Mouse (Mus musculus) CD4-positive, CD25-positive, alpha-beta regulatory T cell (primary cell): Measurements from ENCODE around the gene Gm12845. TPM values are rescaled to one million over a fixed set of nuclear protein-coding genes. Genes with fewer than 3 reads are reported as not detected.

Source experiments
- polyA plus RNA-seq: library from polyadenylated mRNA; unstranded; fragments of 100-300 nt; shearing (Covaris generic); gene quantifications from one replicate; pipeline ENCODE4 v1.2.1, GENCODE M21; 2017

Gm12845 gene
- not detected for polyA plus RNA-seq

GRCm38 (mm10) chr4:117724112-117724511, at the start of gene Gm12845:
TSS of gene Gm12845 (plus strand) at chr4:117724412.

GRCm38 (mm10) chr4:117681931-117682461, 42.2 kb upstream of the Gm12845 start, which contains the start of gene Dmap1:
TSS of gene Dmap1 (minus strand) at chr4:117682273.

GRCm38 (mm10) chr4:117765416-117765815, 41.2 kb downstream of the Gm12845 start, which contains the start of gene Klf17:
TSS of gene Klf17 (minus strand) at chr4:117765648.

Other genes starting within 250 kb of the Gm12845 start
- 136 TPM for gene Rnf220, start 227.4 kb upstream of the Gm12845 start, polyA plus RNA-seq
- 49.5 TPM for gene Eri3, start 174.0 kb upstream of the Gm12845 start, polyA plus RNA-seq
- gene Dmap1, start 42.1 kb upstream of the Gm12845 start, polyA plus RNA-seq, result 49.5 TPM
- not detected for gene Klf17, start 41.2 kb downstream of the Gm12845 start, polyA plus RNA-seq
- gene Slc6a9, start 110.1 kb downstream of the Gm12845 start, polyA plus RNA-seq, result 0.17 TPM
- not detected for gene Ccdc24, start 148.1 kb downstream of the Gm12845 start, polyA plus RNA-seq
- 0.10 TPM for gene B4galt2, start 159.1 kb downstream of the Gm12845 start, polyA plus RNA-seq
- 188 TPM for gene Atp6v0b, start 162.9 kb downstream of the Gm12845 start, polyA plus RNA-seq
- gene Dph2, start 167.6 kb downstream of the Gm12845 start, polyA plus RNA-seq, result 39.2 TPM
- gene Ipo13, start 190.6 kb downstream of the Gm12845 start, polyA plus RNA-seq, result 32.2 TPM
- gene Artn, start 205.4 kb downstream of the Gm12845 start, polyA plus RNA-seq, result not detected